Mouse (Mus musculus) liver, embryonic 14.5 days (tissue): ENCODE data around the gene Ehhadh.

ENCODE experiments used
- CTCF ChIP-seq: IDR thresholded peaks from 2 replicates; pipeline ENCODE4 v1.5.1; 2016; ENCODE audit warnings: antibody characterized with exemption, low read depth, control low read depth
- EP300 ChIP-seq: IDR thresholded peaks from 2 replicates; pipeline ENCODE4 v1.6.1; 2016; ENCODE audit warnings: antibody characterized with exemption, low read depth

DNA sequence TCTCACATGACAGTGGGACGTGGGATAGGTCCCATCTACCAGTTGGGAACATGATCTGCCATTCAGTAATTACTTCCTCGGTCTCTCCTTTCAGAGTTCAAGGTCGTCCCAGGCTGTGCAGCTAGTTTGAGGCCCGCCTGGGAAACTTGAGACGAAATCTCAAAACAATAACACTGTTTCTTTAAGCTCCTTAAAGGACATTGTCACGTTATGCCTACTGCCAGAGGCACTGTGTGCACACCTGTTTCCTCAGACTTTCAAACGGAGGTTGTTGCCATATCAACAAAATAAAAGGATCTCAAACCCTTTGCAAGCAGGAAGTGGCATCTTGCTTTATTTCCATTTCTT lies 48.0 kb upstream of the Ehhadh start:
- TF ChIP-seq CTCF (no peak), EP300 (no peak)
